In the genomic region with DNA sequence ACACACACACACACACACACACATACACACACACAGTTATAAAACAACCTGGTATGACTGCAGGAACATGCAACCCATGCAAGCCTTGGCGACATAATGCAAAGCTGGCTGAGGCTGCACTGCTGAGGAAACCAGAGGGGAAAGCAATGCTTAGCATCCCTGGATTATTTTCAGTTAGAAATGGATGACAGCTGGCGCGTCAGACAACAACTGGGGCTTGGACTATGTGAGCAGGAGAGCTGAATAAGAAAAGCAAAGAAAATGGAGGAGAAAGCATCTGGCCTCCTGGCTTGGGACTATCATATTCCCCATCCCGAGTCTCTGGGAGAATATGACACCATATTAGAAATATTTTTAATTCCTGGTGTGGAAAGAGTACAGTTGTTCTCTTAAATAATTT, we compare ENCODE assay signal across 13 mouse cellular contexts. TPM values are rescaled to one million over a fixed set of nuclear protein-coding genes. Genes with fewer than 3 reads are reported as not detected.
DNase-seq lines count a peak whose midpoint lies in the region; ATAC-seq and TF ChIP-seq lines count a peak whose summit lies in the region.
"Had no signal": no experiment of that assay in that cellular context is flagged by ENCODE, and none has a peak within 500 bp of the region (broad histone marks: within the 10 kb centered on the region; RNA-seq: fewer than 3 reads in every experiment).

No protein-coding gene starts in this region.

- H3K27ac ChIP-seq in heart, embryonic 11.5 days (ENCODE audit: low read depth, low read length) = no peak overlapping the region
- no peak overlapping the region for H3K27ac ChIP-seq in lung, postnatal 0 days (ENCODE audit: low read length)
- peak overlapping the region; percentile 66 for H3K27ac ChIP-seq in embryonic facial prominence, embryonic 13.5 days
- H3K27ac ChIP-seq in limb, embryonic 15.5 days = peak overlapping the region; percentile 68
- H3K27ac ChIP-seq: forebrain, embryonic 15.5 days; liver, embryonic 12.5 days; midbrain, embryonic 13.5 days had no signal

- peak; percentile 24 to 25 for DNase-seq in heart, adult 18-20 months
- DNase-seq in lung, postnatal 0 days (ENCODE audit: low spot score) = peak; percentile 47
- DNase-seq in lung, postnatal 10 days = no peak
- DNase-seq in spleen, postnatal 4 days (ENCODE audit: low spot score in 2 of 2) = no peak
- DNase-seq: cerebellum, adult 8-10 months; lung, postnatal 36 days; thymus, postnatal 25 days had no signal

- H3K4me3 ChIP-seq in heart, embryonic 11.5 days (ENCODE audit: low read depth, low read length) = no peak overlapping the region
- no peak overlapping the region for H3K4me3 ChIP-seq in lung, postnatal 0 days (ENCODE audit: low read depth, low read length)
- no peak overlapping the region for H3K4me3 ChIP-seq in embryonic facial prominence, embryonic 13.5 days
- no peak overlapping the region for H3K4me3 ChIP-seq in limb, embryonic 15.5 days
- H3K4me3 ChIP-seq: forebrain, embryonic 15.5 days; liver, embryonic 12.5 days; midbrain, embryonic 13.5 days had no signal

- no peak for TF ChIP-seq EP300 in lung, postnatal 0 days (IDR thresholded peaks at IDR 0.05)

- ATAC-seq in heart, embryonic 11.5 days (replicated peaks; ENCODE audit: insufficient number of reproducible peaks, low FRiP score, low TSS enrichment) = no peak
- no peak for ATAC-seq in lung, postnatal 0 days
- no peak for ATAC-seq in embryonic facial prominence, embryonic 13.5 days (ENCODE audit: insufficient number of reproducible peaks, insufficient read depth, low FRiP score, low TSS enrichment, low read depth)
- no peak; the same call in 1 of the 2 replicates for ATAC-seq in limb, embryonic 15.5 days (ENCODE audit: insufficient number of reproducible peaks, low FRiP score, low TSS enrichment, low read depth)
- ATAC-seq: forebrain, embryonic 15.5 days; liver, embryonic 12.5 days; midbrain, embryonic 13.5 days had no signal

- 87% methylated on average over 4 of the region's 4 CpGs for WGBS in heart, embryonic 11.5 days (ENCODE audit: insufficient replicate concordance)
- WGBS in lung, postnatal 0 days = 64% methylated on average over 4 of the region's 4 CpGs
- WGBS in embryonic facial prominence, embryonic 13.5 days = 40% methylated on average over 4 of the region's 4 CpGs
- 58% methylated on average over 4 of the region's 4 CpGs for WGBS in limb, embryonic 15.5 days

- H3K9ac ChIP-seq in heart, embryonic 11.5 days (ENCODE audit: low read depth, low read length) = no peak overlapping the region
- H3K9ac ChIP-seq in lung, postnatal 0 days (replicated peaks; ENCODE audit: low read depth) = no peak overlapping the region
- no peak overlapping the region for H3K9ac ChIP-seq in embryonic facial prominence, embryonic 13.5 days
- no peak overlapping the region for H3K9ac ChIP-seq in limb, embryonic 15.5 days
- H3K9ac ChIP-seq: forebrain, embryonic 15.5 days; liver, embryonic 12.5 days; midbrain, embryonic 13.5 days had no signal

- H3K27me3 ChIP-seq in heart, embryonic 11.5 days (ENCODE audit: control insufficient read depth, insufficient read depth, low read length) = no peaks in the 10 kb centered on the region
- H3K27me3 ChIP-seq in lung, postnatal 0 days (replicated peaks; ENCODE audit: insufficient read depth, low read length) = no peaks in the 10 kb centered on the region
- H3K27me3 ChIP-seq in embryonic facial prominence, embryonic 13.5 days = no peaks in the 10 kb centered on the region
- H3K27me3 ChIP-seq in limb, embryonic 15.5 days = no peaks in the 10 kb centered on the region
- H3K27me3 ChIP-seq: forebrain, embryonic 15.5 days; liver, embryonic 12.5 days; midbrain, embryonic 13.5 days had no signal

- H3K36me3 ChIP-seq in heart, embryonic 11.5 days (ENCODE audit: control insufficient read depth, insufficient read depth, low read length) = no peaks in the 10 kb centered on the region
- peaks cover 4% of the 10 kb centered on the region; the same call in 1 of the 2 replicates for H3K36me3 ChIP-seq in lung, postnatal 0 days (ENCODE audit: insufficient read depth, low read length)
- H3K36me3 ChIP-seq in embryonic facial prominence, embryonic 13.5 days = peaks cover 3% of the 10 kb centered on the region; the same call in 1 of the 2 replicates
- H3K36me3 ChIP-seq in limb, embryonic 15.5 days = peaks cover 3% of the 10 kb centered on the region; the same call in 1 of the 2 replicates
- H3K36me3 ChIP-seq: forebrain, embryonic 15.5 days; midbrain, embryonic 13.5 days had no signal

- peaks cover 3% of the 10 kb centered on the region; the same call in 1 of the 2 replicates for H3K4me1 ChIP-seq in heart, embryonic 11.5 days (ENCODE audit: control insufficient read depth, insufficient read depth, low read length)
- no peaks in the 10 kb centered on the region for H3K4me1 ChIP-seq in lung, postnatal 0 days (ENCODE audit: insufficient read depth, low read depth, low read length)
- H3K4me1 ChIP-seq in embryonic facial prominence, embryonic 13.5 days = peaks cover 20% of the 10 kb centered on the region
- H3K4me1 ChIP-seq in limb, embryonic 15.5 days = peaks cover 16% of the 10 kb centered on the region

- no peak for TF ChIP-seq CTCF in lung, postnatal 0 days (IDR thresholded peaks at IDR 0.05)

- no peaks in the 10 kb centered on the region for H3K9me3 ChIP-seq in heart, embryonic 11.5 days (replicated peaks; ENCODE audit: control insufficient read depth, low read length)
- no peaks in the 10 kb centered on the region for H3K9me3 ChIP-seq in lung, postnatal 0 days (ENCODE audit: low read length)
- H3K9me3 ChIP-seq in embryonic facial prominence, embryonic 13.5 days = no peaks in the 10 kb centered on the region
- no peaks in the 10 kb centered on the region for H3K9me3 ChIP-seq in limb, embryonic 15.5 days
- H3K9me3 ChIP-seq: forebrain, embryonic 15.5 days; liver, embryonic 12.5 days; midbrain, embryonic 13.5 days had no signal

- H3K4me2 ChIP-seq in heart, embryonic 11.5 days = no peak overlapping the region
- H3K4me2 ChIP-seq in lung, postnatal 0 days (replicated peaks; ENCODE audit: low read depth, low read length) = no peak overlapping the region
- H3K4me2 ChIP-seq in embryonic facial prominence, embryonic 13.5 days = peak overlapping the region; percentile 40
- H3K4me2 ChIP-seq in limb, embryonic 15.5 days = no peak overlapping the region
- H3K4me2 ChIP-seq: forebrain, embryonic 15.5 days; liver, embryonic 12.5 days; midbrain, embryonic 13.5 days had no signal

RNA-seq across cellular contexts. Expression of gene Primpol, which starts 4.1 kb away (rescaled TPM):
- total RNA-seq in heart, adult 18-20 months (2021) = 1 to 10 TPM; 2.1 to 2.6 TPM
- polyA plus RNA-seq in heart, embryonic 11.5 days (2014; fragmentation: Nextera tagmentation; extraction: Ambion mirVana) = 9.7 and 10.8 TPM in 2 replicates
- polyA plus RNA-seq in lung, postnatal 0 days (2015; fragmentation: Nextera tagmentation; extraction: Ambion mirVana) = 3.7 and 4.8 TPM in 2 replicates
- polyA plus RNA-seq in embryonic facial prominence, embryonic 13.5 days (2015; fragmentation: Nextera tagmentation; extraction: Ambion mirVana) = 15.7 and 17.0 TPM in 2 replicates
- 11.4 and 12.4 TPM in 2 replicates for polyA plus RNA-seq in limb, embryonic 15.5 days (2015; fragmentation: Nextera tagmentation; extraction: Ambion mirVana)

RNA-seq across cellular contexts. Expression of gene Casp3, which starts 4.2 kb away (rescaled TPM):
- 1 to 10 TPM; 2.0 to 2.8 TPM for total RNA-seq in heart, adult 18-20 months (2021)
- 49.2 and 59.2 TPM in 2 replicates for polyA plus RNA-seq in heart, embryonic 11.5 days (2014; fragmentation: Nextera tagmentation; extraction: Ambion mirVana)
- 27.4 and 27.6 TPM in 2 replicates for polyA plus RNA-seq in lung, postnatal 0 days (2015; fragmentation: Nextera tagmentation; extraction: Ambion mirVana)
- 92.4 and 98.2 TPM in 2 replicates for polyA plus RNA-seq in embryonic facial prominence, embryonic 13.5 days (2015; fragmentation: Nextera tagmentation; extraction: Ambion mirVana)
- polyA plus RNA-seq in limb, embryonic 15.5 days (2015; fragmentation: Nextera tagmentation; extraction: Ambion mirVana) = 72.3 and 74.0 TPM in 2 replicates

Comparison
In these comparisons a context has a peak if more than half of its experiments do, and no peak if none do; other contexts are left out.
1. DNase-seq: peak in heart, adult 18-20 months (2 of 2) and lung, postnatal 0 days (single experiment); none in lung, postnatal 10 days (single experiment) and spleen, postnatal 4 days (0 of 2).
2. H3K27ac ChIP-seq: peak in embryonic facial prominence, embryonic 13.5 days (single experiment) and limb, embryonic 15.5 days (single experiment); none in heart, embryonic 11.5 days (single experiment) and lung, postnatal 0 days (single experiment).